Mouse (Mus musculus) stomach, embryonic 15.5 days (tissue): ENCODE data around the gene Exoc4. TPM values are rescaled to one million over a fixed set of nuclear protein-coding genes. Genes with fewer than 3 reads are reported as not detected.
A peak's percentile ranks its signal among the peaks of the same experiment; 100 is the strongest.

ENCODE experiments used
- ATAC-seq: fragments of 200-750 bp; cut with Nextera tagmentation; 2 replicates; pipeline ENCODE4 v1.8.0; 2017; ENCODE audit warnings: low read depth, moderate number of reproducible peaks, moderate TSS enrichment; ENCODE audit not compliant: insufficient read depth, low FRiP score
- H3K27ac ChIP-seq: fragments of 300-500 bp; sonication (generic); 2 replicates; pipeline ENCODE4 v1.5.1; 2015; ENCODE audit warnings: mild to moderate bottlenecking, inconsistent platforms
- H3K27me3 ChIP-seq: fragments of 300-500 bp; sonication (generic); replicated peaks from 2 replicates; pipeline ENCODE4 v1.6.1; 2015; ENCODE audit warnings: inconsistent platforms
- H3K36me3 ChIP-seq: fragments of 300-500 bp; sonication (generic); 2 replicates; pipeline ENCODE4 v1.6.1; 2015; ENCODE audit warnings: inconsistent platforms
- H3K4me1 ChIP-seq: fragments of 300-500 bp; sonication (generic); 2 replicates; pipeline ENCODE4 v1.6.1; 2015; ENCODE audit warnings: inconsistent platforms
- H3K4me2 ChIP-seq: fragments of 300-500 bp; sonication (generic); 2 replicates; pipeline ENCODE4 v1.6.1; 2015; ENCODE audit warnings: mild to moderate bottlenecking, inconsistent platforms
- H3K4me3 ChIP-seq: fragments of 300-500 bp; sonication (generic); replicated peaks from 2 replicates; pipeline ENCODE4 v1.5.1; 2015; ENCODE audit warnings: inconsistent platforms
- H3K9ac ChIP-seq: fragments of 300-500 bp; sonication (generic); 2 replicates; pipeline ENCODE4 v1.6.1; 2015; ENCODE audit warnings: inconsistent platforms
- H3K9me3 ChIP-seq: fragments of 300-500 bp; sonication (generic); 2 replicates; pipeline ENCODE4 v1.6.1; 2016; ENCODE audit warnings: inconsistent platforms
- WGBS: fragments of 180-500 bp; shearing (Covaris S2); methylation state at CpG from one replicate; pipeline ENCODE4 v1.1.7; 2015; 5-methylcytosine and 5-hydroxymethylcytosine counted together
- polyA plus RNA-seq: library from polyadenylated mRNA; unstranded; fragments of >200 nt; fragmentation: Nextera tagmentation; extraction: Ambion mirVana; gene quantifications from 2 replicates; pipeline ENCODE4 v1.2.1, GENCODE M21; 2015

The Exoc4 gene
- polyA plus RNA-seq, 1 experiment from 2014 or later, result 31.4 TPM

- Histone ChIP-seq H3K27me3 (no peaks in the 10 kb centered on the region), H3K4me1 (0 out of 2 replicates have a peak, but pooled peaks cover 4% of the 10 kb centered on the region), H3K36me3 (no peaks in the 10 kb centered on the region), H3K4me2 (no peak overlapping the region), H3K27ac (no peak overlapping the region), H3K9me3 (no peaks in the 10 kb centered on the region), H3K9ac (no peak overlapping the region), H3K4me3 (no peak overlapping the region)
- WGBS, result 33% methylated on average over 2 of the region's 2 CpGs
- no peak for ATAC-seq
These were observed 643.3 kb downstream of the Exoc4 start for GRCm38 (mm10) chr6:33892142-33892541.

- H3K4me1 ChIP-seq, result no peaks in the 10 kb centered on the region; the same call in 1 of the 2 replicates
- H3K36me3 ChIP-seq, result no peaks in the 10 kb centered on the region
- whole genome bisulfite sequencing, result 77% methylated on average over 5 of the region's 5 CpGs
- ATAC-seq, result no peak
- no peaks in the 10 kb centered on the region for H3K9me3 ChIP-seq
- no peak overlapping the region for H3K4me3 ChIP-seq
- no peak overlapping the region for H3K9ac ChIP-seq
- H3K27ac ChIP-seq, result no peak overlapping the region
- no peak overlapping the region for H3K4me2 ChIP-seq
- no peaks in the 10 kb centered on the region for H3K27me3 ChIP-seq
These were observed 651.1 kb downstream of the Exoc4 start for GRCm38 (mm10) chr6:33899973-33900372.

GRCm38 (mm10) chr6:33900615-33901014 is 651.7 kb downstream of the Exoc4 start:
- WGBS, result 68% methylated on average over 4 of the region's 4 CpGs
- Histone ChIP-seq H3K4me2 (no peak overlapping the region), H3K27me3 (no peaks in the 10 kb centered on the region), H3K9ac (no peak overlapping the region), H3K4me1 (no peaks in the 10 kb centered on the region; the same call in 1 of the 2 replicates), H3K36me3 (no peaks in the 10 kb centered on the region), H3K9me3 (no peaks in the 10 kb centered on the region), H3K4me3 (no peak overlapping the region), H3K27ac (no peak overlapping the region)
- ATAC-seq, result no peak

- WGBS, result 50% methylated on average over 1 of the region's 1 CpGs
- no peak for ATAC-seq
These were observed 656.2 kb downstream of the Exoc4 start for GRCm38 (mm10) chr6:33905099-33905498.

GRCm38 (mm10) chr6:33910671-33911070 is 661.8 kb downstream of the Exoc4 start:
- ATAC-seq, result no peak
- Histone ChIP-seq H3K9ac (no peak overlapping the region), H3K27me3 (no peaks in the 10 kb centered on the region), H3K4me1 (no peaks in the 10 kb centered on the region), H3K9me3 (no peaks in the 10 kb centered on the region), H3K27ac (no peak overlapping the region), H3K4me3 (no peak overlapping the region), H3K4me2 (no peak overlapping the region), H3K36me3 (no peaks in the 10 kb centered on the region)
- WGBS, result 83% methylated on average over 3 of the region's 3 CpGs

More at GRCm38 (mm10) chr6:33905099-33905498, 656.2 kb downstream of the Exoc4 start:
- no peaks in the 10 kb centered on the region for H3K27me3 ChIP-seq
- no peak overlapping the region for H3K27ac ChIP-seq
- no peaks in the 10 kb centered on the region for H3K9me3 ChIP-seq
- no peak overlapping the region for H3K9ac ChIP-seq
- no peak overlapping the region for H3K4me3 ChIP-seq
- H3K4me1 ChIP-seq, result no peaks in the 10 kb centered on the region; the same call in 1 of the 2 replicates
- no peaks in the 10 kb centered on the region for H3K36me3 ChIP-seq
- H3K4me2 ChIP-seq, result no peak overlapping the region

GRCm38 (mm10) chr6:33913072-33913471 is 664.2 kb downstream of the Exoc4 start:
- Histone ChIP-seq H3K27ac (no peak overlapping the region), H3K4me1 (no peaks in the 10 kb centered on the region), H3K36me3 (no peaks in the 10 kb centered on the region), H3K9me3 (no peaks in the 10 kb centered on the region), H3K9ac (no peak overlapping the region), H3K27me3 (no peaks in the 10 kb centered on the region), H3K4me3 (no peak overlapping the region), H3K4me2 (no peak overlapping the region)
- WGBS, result 76% methylated on average over 5 of the region's 5 CpGs
- ATAC-seq, result no peak

GRCm38 (mm10) chr6:33913486-33913885 is 664.6 kb downstream of the Exoc4 start:
- 88% methylated on average over 8 of the region's 8 CpGs for WGBS
- H3K27me3 ChIP-seq, result no peaks in the 10 kb centered on the region
- H3K36me3 ChIP-seq, result no peaks in the 10 kb centered on the region
- H3K9me3 ChIP-seq, result no peaks in the 10 kb centered on the region
- H3K4me3 ChIP-seq, result no peak overlapping the region
- ATAC-seq, result no peak
- no peak overlapping the region for H3K9ac ChIP-seq
- no peak overlapping the region for H3K4me2 ChIP-seq
- no peak overlapping the region for H3K27ac ChIP-seq
- H3K4me1 ChIP-seq, result no peaks in the 10 kb centered on the region

- H3K4me3 ChIP-seq, result no peak overlapping the region
- H3K36me3 ChIP-seq, result no peaks in the 10 kb centered on the region
- H3K27me3 ChIP-seq, result no peaks in the 10 kb centered on the region
- H3K4me1 ChIP-seq, result no peaks in the 10 kb centered on the region
- no peak overlapping the region for H3K9ac ChIP-seq
- no peak for ATAC-seq
- H3K4me2 ChIP-seq, result no peak overlapping the region
- no peaks in the 10 kb centered on the region for H3K9me3 ChIP-seq
- H3K27ac ChIP-seq, result no peak overlapping the region
- 86% methylated on average over 4 of the region's 4 CpGs for WGBS
These were observed 665.1 kb downstream of the Exoc4 start for GRCm38 (mm10) chr6:33913964-33914363.

GRCm38 (mm10) chr6:33923571-33923970 is 674.7 kb downstream of the Exoc4 start:
- Histone ChIP-seq H3K27me3 (no peaks in the 10 kb centered on the region), H3K36me3 (no peaks in the 10 kb centered on the region), H3K9me3 (no peaks in the 10 kb centered on the region), H3K4me1 (no peaks in the 10 kb centered on the region), H3K4me3 (no peak overlapping the region), H3K27ac (no peak overlapping the region), H3K4me2 (no peak overlapping the region), H3K9ac (no peak overlapping the region)
- ATAC-seq, result no peak
- 85% methylated on average over 2 of the region's 2 CpGs for WGBS

GRCm38 (mm10) chr6:33924888-33925287 is 676.0 kb downstream of the Exoc4 start:
- H3K4me3 ChIP-seq, result no peak overlapping the region
- no peak for ATAC-seq
- peaks cover 4% of the 10 kb centered on the region for H3K4me1 ChIP-seq
- H3K9ac ChIP-seq, result no peak overlapping the region
- H3K27me3 ChIP-seq, result no peaks in the 10 kb centered on the region
- no peaks in the 10 kb centered on the region for H3K36me3 ChIP-seq
- no peaks in the 10 kb centered on the region for H3K9me3 ChIP-seq
- no peak overlapping the region for H3K27ac ChIP-seq
- 88% methylated on average over 4 of the region's 4 CpGs for WGBS
- no peak overlapping the region for H3K4me2 ChIP-seq

- 17% methylated on average over 13 of the region's 13 CpGs for WGBS
- no peak overlapping the region for H3K9ac ChIP-seq
These were observed 680.6 kb downstream of the Exoc4 start for GRCm38 (mm10) chr6:33929342-33930086.

GRCm38 (mm10) chr6:33930087-33930945 is 681.4 kb downstream of the Exoc4 start:
- WGBS, result 67% methylated on average over 8 of the region's 8 CpGs
- no peak for ATAC-seq

More at GRCm38 (mm10) chr6:33929342-33930086, 680.6 kb downstream of the Exoc4 start:
- Histone ChIP-seq H3K4me3 (no peak overlapping the region), H3K9me3 (no peaks in the 10 kb centered on the region), H3K4me2 (no peak overlapping the region), H3K4me1 (peaks cover 4% of the 10 kb centered on the region), H3K36me3 (no peaks in the 10 kb centered on the region), H3K27ac (no peak overlapping the region), H3K27me3 (no peaks in the 10 kb centered on the region)
- ATAC-seq, result peak; percentile 78; the same call in 1 of the 2 replicates

More at GRCm38 (mm10) chr6:33930087-33930945, 681.4 kb downstream of the Exoc4 start:
- H3K4me3 ChIP-seq, result no peak overlapping the region
- no peak overlapping the region for H3K4me2 ChIP-seq
- H3K27ac ChIP-seq, result no peak overlapping the region
- no peaks in the 10 kb centered on the region for H3K9me3 ChIP-seq
- no peak overlapping the region for H3K9ac ChIP-seq
- no peaks in the 10 kb centered on the region for H3K36me3 ChIP-seq
- peaks cover 4% of the 10 kb centered on the region for H3K4me1 ChIP-seq
- H3K27me3 ChIP-seq, result no peaks in the 10 kb centered on the region
